21 mouse cellular contexts compared by ENCODE assay signal in genomic region chr17:30880391-30880790, GRCm38 (mm10). TPM values are rescaled to one million over a fixed set of nuclear protein-coding genes. Genes with fewer than 3 reads are reported as not detected.
"Had no signal": no experiment of that assay in that cellular context is flagged by ENCODE, and none has a peak within 500 bp of the region (broad histone marks: within the 10 kb centered on the region; RNA-seq: fewer than 3 reads in every experiment).

No protein-coding gene starts in this region.

- H3K9me3 ChIP-seq: limb, embryonic 10.5 days; limb, embryonic 13.5 days; liver, embryonic 13.5 days; midbrain, embryonic 15.5 days; neural tube, embryonic 13.5 days had no signal

- H3K27ac ChIP-seq: limb, embryonic 10.5 days; limb, embryonic 13.5 days; liver, embryonic 13.5 days; macrophage; midbrain, embryonic 12.5 days; midbrain, embryonic 15.5 days; neural tube, embryonic 13.5 days had no signal

- DNase-seq: kidney, adult 2 months; kidney, postnatal 10 days; kidney, postnatal 36 days; liver; liver, embryonic 13.5 days; lung, adult 2 months; lung, postnatal 14 days; retina, postnatal 1 day; right cerebral cortex, postnatal 25 days; spleen, adult 18-20 months; thymus, adult 2 months; thymus, postnatal 14 days; thymus, postnatal 4 days had no signal

- H3K4me3 ChIP-seq: limb, embryonic 10.5 days; limb, embryonic 13.5 days; liver, embryonic 13.5 days; midbrain, embryonic 12.5 days; midbrain, embryonic 15.5 days; myocyte; neural tube, embryonic 13.5 days had no signal

- H3K9ac ChIP-seq: limb, embryonic 13.5 days; liver, embryonic 13.5 days; midbrain, embryonic 12.5 days; midbrain, embryonic 15.5 days; neural tube, embryonic 13.5 days had no signal

- H3K4me1 ChIP-seq: limb, embryonic 13.5 days had no signal

- ATAC-seq: midbrain, embryonic 15.5 days had no signal

- H3K36me3 ChIP-seq: limb, embryonic 10.5 days; limb, embryonic 13.5 days; liver, embryonic 13.5 days; midbrain, embryonic 12.5 days; midbrain, embryonic 15.5 days; neural tube, embryonic 13.5 days had no signal

- H3K27me3 ChIP-seq: midbrain, embryonic 15.5 days; neural tube, embryonic 13.5 days had no signal

- H3K4me2 ChIP-seq: limb, embryonic 13.5 days; liver, embryonic 13.5 days; midbrain, embryonic 12.5 days; midbrain, embryonic 15.5 days; neural tube, embryonic 13.5 days had no signal

RNA-seq across cellular contexts. Expression of gene Glp1r, which starts 21.2 kb away (rescaled TPM):
- polyA plus RNA-seq: limb, embryonic 10.5 days; limb, embryonic 13.5 days; liver, embryonic 13.5 days; liver, embryonic 16.5 days; macrophage had no signal
